Mouse (Mus musculus) embryonic facial prominence, embryonic 13.5 days (tissue): ENCODE measurements around the gene Fgfr2. TPM values are rescaled to one million over a fixed set of nuclear protein-coding genes. Genes with fewer than 3 reads are reported as not detected.

Experiments used
- ATAC-seq: fragments of 200-750 bp; cut with Nextera tagmentation; 2 replicates; pipeline ENCODE4 v1.8.0; 2017; ENCODE audit warnings: low read depth; ENCODE audit not compliant: insufficient number of reproducible peaks, insufficient read depth, low FRiP score, low TSS enrichment
- H3K27ac ChIP-seq: fragments of 300-500 bp; sonication (generic); 2 replicates; pipeline ENCODE4 v1.5.1; 2015; ENCODE audit warnings: moderate library complexity, mild to moderate bottlenecking, inconsistent platforms
- H3K27me3 ChIP-seq: fragments of 300-500 bp; sonication (generic); 2 replicates; pipeline ENCODE4 v1.6.1; 2015; ENCODE audit warnings: mild to moderate bottlenecking, inconsistent platforms
- H3K36me3 ChIP-seq: fragments of 300-500 bp; sonication (generic); 2 replicates; pipeline ENCODE4 v1.6.1; 2015; ENCODE audit warnings: mild to moderate bottlenecking, inconsistent platforms
- H3K4me1 ChIP-seq: fragments of 300-500 bp; sonication (generic); 2 replicates; pipeline ENCODE4 v1.6.1; 2015; ENCODE audit warnings: inconsistent platforms
- H3K4me2 ChIP-seq: fragments of 300-500 bp; sonication (generic); 2 replicates; pipeline ENCODE4 v1.6.1; 2015; ENCODE audit warnings: moderate library complexity, mild to moderate bottlenecking, inconsistent platforms
- H3K4me3 ChIP-seq: fragments of 300-500 bp; sonication (generic); 2 replicates; pipeline ENCODE4 v1.5.1; 2015; ENCODE audit warnings: mild to moderate bottlenecking, inconsistent platforms
- H3K9ac ChIP-seq: fragments of 300-500 bp; sonication (generic); 2 replicates; pipeline ENCODE4 v1.6.1; 2015; ENCODE audit warnings: mild to moderate bottlenecking, inconsistent platforms
- H3K9me3 ChIP-seq: fragments of 300-500 bp; sonication (generic); 2 replicates; pipeline ENCODE4 v1.6.1; 2016; ENCODE audit warnings: inconsistent platforms
- WGBS: fragments of 180-500 bp; shearing (Covaris S2); methylation state at CpG from one replicate; pipeline ENCODE4 v1.1.7; 2015; ENCODE audit warnings: mixed read lengths; 5-methylcytosine and 5-hydroxymethylcytosine counted together
- polyA plus RNA-seq: library from polyadenylated mRNA; unstranded; fragments of >200 nt; fragmentation: Nextera tagmentation; extraction: Ambion mirVana; gene quantifications from 2 replicates; pipeline ENCODE4 v1.2.1, GENCODE M21; 2015

Gene Fgfr2
- polyA plus RNA-seq = 174 and 195 TPM in 2 replicates

DNA sequence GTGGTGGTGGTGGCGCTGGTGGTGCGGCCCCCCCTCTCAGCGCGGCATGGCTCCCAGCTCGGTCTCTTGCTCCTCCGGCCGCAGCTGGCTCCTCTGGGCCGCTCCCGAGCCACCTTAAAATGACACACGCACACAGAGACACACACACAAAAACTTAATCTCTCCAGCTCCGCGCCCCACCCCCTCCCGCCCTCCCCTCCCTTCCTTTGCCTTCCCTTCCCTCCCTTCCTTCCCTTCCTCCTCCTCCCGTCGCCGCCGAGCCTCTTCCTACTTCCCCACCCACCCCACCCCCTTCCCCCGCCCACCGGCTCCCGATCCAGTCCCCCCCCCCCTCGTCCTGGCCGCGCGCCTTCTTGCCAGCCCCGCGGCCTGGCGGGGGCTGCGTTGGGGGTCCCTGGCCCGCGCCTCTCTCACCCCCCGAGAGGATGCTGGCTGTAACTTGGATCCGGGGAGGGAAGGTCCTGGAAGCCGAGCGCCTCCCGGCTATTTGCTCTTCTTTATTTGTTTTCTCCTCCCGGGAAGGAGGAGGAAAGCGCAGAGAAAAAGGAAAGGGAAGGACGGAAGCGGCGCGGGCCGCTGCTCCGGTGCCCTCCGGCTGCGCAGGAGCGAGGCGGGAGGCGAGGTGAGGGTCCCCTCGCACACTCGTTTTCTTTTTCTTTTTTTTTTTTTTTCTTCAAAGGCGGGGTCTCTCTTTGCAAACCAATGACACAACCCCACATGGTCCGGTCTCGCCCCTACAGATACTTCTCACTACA is at the start of gene Fgfr2:
Gene Fgfr2, minus strand, starts transcription at position 107 of the 755 bp plus-strand sequence.
- 0 out of 2 replicates have a peak, but pooled peaks cover under 1% of the 10 kb centered on the region for H3K9me3 ChIP-seq
- peak within 1 kb of the TSS; percentile 98 for H3K27ac ChIP-seq
- peak within 1 kb of the TSS; percentile 98 for H3K9ac ChIP-seq
- peak within 1 kb of the TSS; percentile 96 for H3K4me3 ChIP-seq
- peak; percentile 63 for ATAC-seq
- H3K36me3 ChIP-seq = no peaks in the 10 kb centered on the region
- H3K27me3 ChIP-seq = peaks cover 9% of the 10 kb centered on the region
- WGBS = 1% methylated on average over 39 of the region's 53 CpGs
- H3K4me1 ChIP-seq = peaks cover 30% of the 10 kb centered on the region
- H3K4me2 ChIP-seq = peak within 1 kb of the TSS; percentile 86

DNA sequence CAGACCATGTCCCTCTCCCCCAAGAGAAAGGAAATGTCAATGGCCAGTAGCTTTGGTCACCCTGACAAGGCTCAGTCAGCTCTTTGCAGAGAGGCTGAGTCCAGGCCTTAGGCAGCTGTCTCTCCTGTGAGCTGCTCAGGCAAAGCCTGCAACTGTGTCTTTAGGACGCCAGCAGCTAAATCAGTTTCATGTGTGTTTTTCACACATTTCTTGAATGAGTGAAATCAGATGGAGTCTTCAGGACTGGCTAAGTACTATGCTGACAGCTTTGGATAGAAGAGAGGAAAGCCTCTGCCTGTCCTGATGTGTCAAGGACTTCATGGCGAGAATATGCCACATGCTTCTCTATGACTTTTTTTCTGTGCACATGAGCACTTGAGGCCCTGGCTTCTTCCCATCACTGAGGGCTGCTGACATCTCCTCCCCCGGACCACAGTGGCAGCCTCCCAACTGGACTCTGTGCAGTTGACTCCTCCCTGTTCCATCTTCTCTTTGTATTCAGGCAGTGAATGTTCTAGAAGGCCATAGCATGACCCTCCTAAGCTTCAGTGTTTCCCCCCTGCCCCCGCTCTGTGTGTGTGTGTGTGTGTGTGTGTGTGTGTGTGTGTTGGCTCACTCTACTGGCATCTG is 48.4 kb upstream of the Fgfr2 start:
- no peak overlapping the region for H3K9ac ChIP-seq
- ATAC-seq = no peak
- H3K27me3 ChIP-seq = no peaks in the 10 kb centered on the region
- H3K9me3 ChIP-seq = no peaks in the 10 kb centered on the region
- 64% methylated on average over 4 of the region's 4 CpGs for WGBS
- no peaks in the 10 kb centered on the region for H3K36me3 ChIP-seq
- peaks cover 14% of the 10 kb centered on the region for H3K4me1 ChIP-seq
- H3K27ac ChIP-seq = peak overlapping the region; percentile 39; the same call in 1 of the 2 replicates
- H3K4me2 ChIP-seq = no peak overlapping the region
- no peak overlapping the region for H3K4me3 ChIP-seq

GRCm38 (mm10) chr7:133168928-133169327 is 45.8 kb upstream of the Fgfr2 start:
- H3K27me3 ChIP-seq = no peaks in the 10 kb centered on the region
- no peak overlapping the region for H3K27ac ChIP-seq
- peaks cover 14% of the 10 kb centered on the region for H3K4me1 ChIP-seq
- H3K4me3 ChIP-seq = no peak overlapping the region
- WGBS = 94% methylated on average over 3 of the region's 3 CpGs
- H3K4me2 ChIP-seq = no peak overlapping the region
- H3K36me3 ChIP-seq = no peaks in the 10 kb centered on the region
- H3K9me3 ChIP-seq = no peaks in the 10 kb centered on the region
- no peak overlapping the region for H3K9ac ChIP-seq
- ATAC-seq = no peak

- peaks cover 14% of the 10 kb centered on the region for H3K4me1 ChIP-seq
- H3K4me2 ChIP-seq = no peak overlapping the region
- no peaks in the 10 kb centered on the region for H3K9me3 ChIP-seq
- H3K27me3 ChIP-seq = no peaks in the 10 kb centered on the region
- H3K36me3 ChIP-seq = no peaks in the 10 kb centered on the region
- ATAC-seq = no peak
- 77% methylated on average over 2 of the region's 2 CpGs for WGBS
- no peak overlapping the region for H3K27ac ChIP-seq
- no peak overlapping the region for H3K4me3 ChIP-seq
- H3K9ac ChIP-seq = no peak overlapping the region
These were observed 44.8 kb upstream of the Fgfr2 start for GRCm38 (mm10) chr7:133167903-133168302.

DNA sequence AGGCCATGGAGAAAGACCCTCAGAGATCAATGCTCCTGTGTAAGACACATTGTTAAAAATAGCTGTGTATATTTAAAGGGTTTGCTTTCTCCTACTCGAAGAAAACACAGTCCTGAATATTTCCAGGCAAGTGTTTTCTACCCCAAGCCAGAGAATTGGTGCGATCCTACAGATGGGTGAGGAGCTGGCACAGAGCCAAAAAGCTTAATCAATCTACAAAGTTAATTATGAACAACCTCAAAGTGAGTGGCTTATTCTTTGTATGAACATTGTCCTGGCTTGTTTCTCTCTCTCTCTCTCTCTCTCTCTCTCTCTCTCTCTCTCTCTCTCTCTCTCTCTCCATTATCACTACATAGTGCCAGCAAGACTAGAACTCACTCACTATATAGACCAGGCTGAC is 41.6 kb upstream of the Fgfr2 start:
- 31% methylated on average over 2 of the region's 2 CpGs for WGBS

DNA sequence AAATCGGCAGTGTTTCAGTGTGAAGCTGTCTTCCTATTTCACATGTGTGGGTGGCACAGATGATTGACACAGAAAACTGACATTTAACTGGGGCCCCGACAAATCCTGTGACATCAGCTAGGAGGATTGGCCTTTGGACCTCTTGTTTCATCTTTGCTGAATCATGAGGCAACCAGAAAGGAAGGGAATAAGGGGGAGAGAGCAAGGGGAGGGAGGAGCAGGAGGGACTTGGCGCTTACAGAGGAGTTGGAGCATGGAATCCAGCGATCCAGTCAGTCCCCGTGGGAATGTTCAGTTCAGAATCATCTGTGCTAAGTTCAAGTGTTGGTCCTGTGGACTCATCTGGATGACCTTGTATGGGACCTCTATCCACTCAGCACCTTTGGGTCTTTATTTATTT is 39.9 kb upstream of the Fgfr2 start:
- H3K4me1 ChIP-seq = peaks cover 13% of the 10 kb centered on the region; the same call in 1 of the 2 replicates
- no peaks in the 10 kb centered on the region for H3K9me3 ChIP-seq
- no peaks in the 10 kb centered on the region for H3K36me3 ChIP-seq
- no peak for ATAC-seq
- H3K27me3 ChIP-seq = no peaks in the 10 kb centered on the region
- no peak overlapping the region for H3K4me3 ChIP-seq
- H3K9ac ChIP-seq = no peak overlapping the region
- WGBS = 68% methylated on average over 5 of the region's 5 CpGs
- H3K27ac ChIP-seq = no peak overlapping the region
- no peak overlapping the region for H3K4me2 ChIP-seq

More for the DNA sequence above, 41.6 kb upstream of the Fgfr2 start:
- Histone ChIP-seq H3K4me2 (no peak overlapping the region), H3K9me3 (no peaks in the 10 kb centered on the region), H3K4me1 (peaks cover 13% of the 10 kb centered on the region; the same call in 1 of the 2 replicates), H3K9ac (no peak overlapping the region), H3K27me3 (no peaks in the 10 kb centered on the region), H3K4me3 (no peak overlapping the region), H3K36me3 (no peaks in the 10 kb centered on the region), H3K27ac (no peak overlapping the region)
- ATAC-seq = no peak

DNA sequence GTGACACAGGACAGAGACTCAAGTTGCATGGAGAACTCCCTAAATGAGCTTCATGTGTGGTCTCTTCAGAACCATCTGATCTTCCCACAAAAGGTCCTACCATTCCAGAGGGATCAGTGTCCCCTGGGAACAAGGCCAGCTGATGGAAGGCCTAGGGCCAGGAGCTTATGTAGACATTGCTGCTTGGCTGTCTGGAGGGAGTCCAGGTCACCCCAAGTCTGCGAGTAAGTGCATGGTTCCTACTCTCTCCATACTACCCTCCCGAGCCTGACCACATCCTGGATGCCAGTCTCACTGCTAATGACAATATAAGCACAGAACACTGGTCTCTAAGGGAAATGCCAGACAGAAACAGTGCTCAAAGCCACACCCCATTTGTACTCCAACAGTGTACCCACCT is 39.0 kb upstream of the Fgfr2 start:
- no peaks in the 10 kb centered on the region for H3K27me3 ChIP-seq

DNA sequence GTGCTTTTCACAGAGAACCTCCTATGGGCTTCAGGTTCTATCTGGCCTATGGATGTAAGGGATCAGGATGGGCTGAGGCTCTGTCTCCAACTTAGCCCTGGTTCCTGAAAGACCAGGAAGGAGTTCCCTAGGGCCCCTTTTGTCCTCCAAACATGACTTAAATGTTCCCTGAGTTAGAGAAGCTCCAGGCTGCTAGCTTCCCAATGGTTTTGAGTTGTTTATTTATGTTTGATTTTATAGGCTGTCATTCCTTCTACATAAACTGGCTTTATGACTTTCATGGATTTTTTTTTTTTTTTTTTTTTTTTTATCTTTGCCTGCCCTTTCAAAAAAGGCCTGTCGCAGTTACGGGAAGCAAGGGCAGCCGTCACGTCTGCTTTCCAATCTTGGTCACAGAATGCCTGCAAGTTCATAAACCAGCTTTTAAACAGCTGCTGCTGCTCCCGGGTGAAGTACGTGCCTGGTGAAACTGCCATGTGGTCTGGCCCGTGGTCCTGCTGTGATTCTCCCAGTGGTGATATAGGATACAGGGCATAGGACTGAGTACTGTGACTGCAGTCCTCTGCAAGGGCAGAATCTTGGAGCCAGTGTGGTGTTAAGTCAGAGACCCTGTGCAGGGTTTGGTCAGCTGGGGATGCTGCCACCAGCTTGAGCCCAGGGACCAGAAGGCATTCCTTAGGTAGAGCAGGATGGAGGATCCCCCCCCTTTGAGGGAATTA is 38.4 kb upstream of the Fgfr2 start:
- no peak overlapping the region for H3K9ac ChIP-seq
- 35% methylated on average over 7 of the region's 7 CpGs for WGBS
- no peak overlapping the region for H3K4me3 ChIP-seq
- no peak overlapping the region for H3K4me2 ChIP-seq
- ATAC-seq = no peak
- H3K9me3 ChIP-seq = no peaks in the 10 kb centered on the region
- no peaks in the 10 kb centered on the region for H3K27me3 ChIP-seq
- H3K36me3 ChIP-seq = no peaks in the 10 kb centered on the region
- H3K4me1 ChIP-seq = peaks cover 13% of the 10 kb centered on the region; the same call in 1 of the 2 replicates
- peak overlapping the region; percentile 39; the same call in 1 of the 2 replicates for H3K27ac ChIP-seq

More for the DNA sequence above, 39.0 kb upstream of the Fgfr2 start:
- WGBS = 63% methylated on average over 2 of the region's 2 CpGs
- H3K4me3 ChIP-seq = no peak overlapping the region
- no peak overlapping the region for H3K27ac ChIP-seq
- no peak overlapping the region for H3K9ac ChIP-seq
- no peaks in the 10 kb centered on the region for H3K36me3 ChIP-seq
- peaks cover 13% of the 10 kb centered on the region; the same call in 1 of the 2 replicates for H3K4me1 ChIP-seq
- ATAC-seq = no peak
- H3K4me2 ChIP-seq = no peak overlapping the region
- H3K9me3 ChIP-seq = no peaks in the 10 kb centered on the region

GRCm38 (mm10) chr7:133159519-133159918 is 36.4 kb upstream of the Fgfr2 start:
- H3K9ac ChIP-seq = no peak overlapping the region
- WGBS = 89% methylated on average over 3 of the region's 3 CpGs
- H3K9me3 ChIP-seq = no peaks in the 10 kb centered on the region
- peaks cover 14% of the 10 kb centered on the region for H3K4me1 ChIP-seq
- no peak overlapping the region for H3K4me2 ChIP-seq
- H3K27ac ChIP-seq = no peak overlapping the region
- ATAC-seq = no peak
- no peaks in the 10 kb centered on the region for H3K27me3 ChIP-seq
- no peaks in the 10 kb centered on the region for H3K36me3 ChIP-seq
- no peak overlapping the region for H3K4me3 ChIP-seq

GRCm38 (mm10) chr7:133155621-133156020 is 32.5 kb upstream of the Fgfr2 start:
- Histone ChIP-seq H3K36me3 (no peaks in the 10 kb centered on the region), H3K27me3 (no peaks in the 10 kb centered on the region), H3K9ac (no peak overlapping the region), H3K4me3 (no peak overlapping the region), H3K9me3 (no peaks in the 10 kb centered on the region), H3K4me1 (peaks cover 3% of the 10 kb centered on the region; the same call in 1 of the 2 replicates), H3K4me2 (no peak overlapping the region), H3K27ac (no peak overlapping the region)
- ATAC-seq = no peak
- 81% methylated on average over 12 of the region's 12 CpGs for WGBS

GRCm38 (mm10) chr7:133154846-133155245 is 31.7 kb upstream of the Fgfr2 start:
- ATAC-seq = no peak
- whole genome bisulfite sequencing = 78% methylated on average over 6 of the region's 6 CpGs
- no peaks in the 10 kb centered on the region for H3K9me3 ChIP-seq
- H3K9ac ChIP-seq = no peak overlapping the region
- no peak overlapping the region for H3K27ac ChIP-seq
- no peak overlapping the region for H3K4me3 ChIP-seq
- no peak overlapping the region for H3K4me2 ChIP-seq
- H3K27me3 ChIP-seq = no peaks in the 10 kb centered on the region
- H3K4me1 ChIP-seq = peaks cover 3% of the 10 kb centered on the region; the same call in 1 of the 2 replicates
- H3K36me3 ChIP-seq = no peaks in the 10 kb centered on the region
